Mouse (Mus musculus): Measurements from ENCODE around the gene Tshz3. TPM values are rescaled to one million over a fixed set of nuclear protein-coding genes. Genes with fewer than 3 reads are reported as not detected.

Gene Tshz3
- polyA plus RNA-seq, 1 experiment, result 1.5 TPM

DNA sequence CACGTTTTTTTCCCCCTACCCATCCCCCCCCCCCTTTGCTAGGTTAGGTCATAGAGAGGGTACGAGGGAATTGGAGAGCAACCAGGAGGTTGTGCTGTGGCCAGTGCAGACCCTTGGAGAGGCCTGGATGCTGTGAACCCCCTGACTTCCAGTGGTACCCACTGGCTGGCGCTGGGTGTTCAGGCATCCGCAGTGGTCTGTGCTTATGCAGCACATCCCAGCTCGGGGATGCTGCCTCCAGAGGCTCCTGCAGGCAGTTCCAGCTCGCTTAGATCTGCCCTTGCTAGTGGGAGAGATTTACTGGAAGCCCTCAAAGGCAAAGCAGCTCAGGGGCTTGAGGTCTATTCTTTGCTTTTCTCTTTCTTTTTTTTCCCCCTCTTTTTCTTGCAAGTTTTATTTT, 19.3 kb downstream of the Tshz3 start:
- H3K27ac ChIP-seq (ENCODE audit: insufficient read depth, low read depth, low read length), result no peak overlapping the region
- H3K4me1 ChIP-seq (ENCODE audit: control insufficient read depth, insufficient read depth, low read length), result no peaks in the 10 kb centered on the region
- DNase-seq, result no peak
- no peaks in the 10 kb centered on the region for H3K27me3 ChIP-seq (replicated peaks; ENCODE audit: control insufficient read depth, insufficient read depth, low read length)
- H3K4me3 ChIP-seq (ENCODE audit: insufficient read depth, low read depth, low read length), result no peak overlapping the region
- H3K36me3 ChIP-seq (ENCODE audit: control insufficient read depth, insufficient read depth, low read length), result no peaks in the 10 kb centered on the region
- TF ChIP-seq POLR2A (IDR thresholded peaks at IDR 0.05; ENCODE audit: low read depth, low read length), result no peak
- TF ChIP-seq CTCF (conservative IDR thresholded peaks at IDR 0.05; ENCODE audit: insufficient read depth, insufficient read length, low read depth, low read length), result no peak
- 41% methylated on average over 6 of the region's 6 CpGs for WGBS

DNA sequence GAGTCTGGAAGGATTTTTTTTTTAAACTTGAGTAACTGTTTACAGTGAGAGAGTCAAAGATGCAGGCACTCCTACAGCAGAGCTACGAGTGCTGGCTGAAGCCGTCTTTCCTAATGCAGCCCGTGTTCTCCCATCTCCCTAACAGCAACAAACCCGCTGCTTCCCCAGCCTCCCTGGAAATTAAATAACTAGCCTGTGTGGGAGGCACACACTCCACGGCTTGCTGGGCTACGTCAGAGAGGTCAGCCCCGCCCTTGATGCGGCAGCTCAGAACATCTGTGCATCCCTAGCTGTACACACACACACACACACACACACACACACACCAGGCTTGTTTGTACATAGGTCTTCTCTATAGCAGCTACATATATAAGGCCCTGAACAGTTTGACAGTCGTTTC, 22.9 kb downstream of the Tshz3 start:
- no peaks in the 10 kb centered on the region for H3K4me1 ChIP-seq (ENCODE audit: control insufficient read depth, insufficient read depth, low read length)
- H3K4me3 ChIP-seq (ENCODE audit: insufficient read depth, low read depth, low read length), result no peak overlapping the region
- WGBS, result 31% methylated on average over 9 of the region's 9 CpGs
- no peaks in the 10 kb centered on the region for H3K27me3 ChIP-seq (replicated peaks; ENCODE audit: control insufficient read depth, insufficient read depth, low read length)
- no peak for DNase-seq
- no peaks in the 10 kb centered on the region for H3K36me3 ChIP-seq (ENCODE audit: control insufficient read depth, insufficient read depth, low read length)
- H3K27ac ChIP-seq (ENCODE audit: insufficient read depth, low read depth, low read length), result no peak overlapping the region
- TF ChIP-seq POLR2A (IDR thresholded peaks at IDR 0.05; ENCODE audit: low read depth, low read length) (no peak), CTCF (conservative IDR thresholded peaks at IDR 0.05; ENCODE audit: insufficient read depth, insufficient read length, low read depth, low read length) (no peak)

DNA sequence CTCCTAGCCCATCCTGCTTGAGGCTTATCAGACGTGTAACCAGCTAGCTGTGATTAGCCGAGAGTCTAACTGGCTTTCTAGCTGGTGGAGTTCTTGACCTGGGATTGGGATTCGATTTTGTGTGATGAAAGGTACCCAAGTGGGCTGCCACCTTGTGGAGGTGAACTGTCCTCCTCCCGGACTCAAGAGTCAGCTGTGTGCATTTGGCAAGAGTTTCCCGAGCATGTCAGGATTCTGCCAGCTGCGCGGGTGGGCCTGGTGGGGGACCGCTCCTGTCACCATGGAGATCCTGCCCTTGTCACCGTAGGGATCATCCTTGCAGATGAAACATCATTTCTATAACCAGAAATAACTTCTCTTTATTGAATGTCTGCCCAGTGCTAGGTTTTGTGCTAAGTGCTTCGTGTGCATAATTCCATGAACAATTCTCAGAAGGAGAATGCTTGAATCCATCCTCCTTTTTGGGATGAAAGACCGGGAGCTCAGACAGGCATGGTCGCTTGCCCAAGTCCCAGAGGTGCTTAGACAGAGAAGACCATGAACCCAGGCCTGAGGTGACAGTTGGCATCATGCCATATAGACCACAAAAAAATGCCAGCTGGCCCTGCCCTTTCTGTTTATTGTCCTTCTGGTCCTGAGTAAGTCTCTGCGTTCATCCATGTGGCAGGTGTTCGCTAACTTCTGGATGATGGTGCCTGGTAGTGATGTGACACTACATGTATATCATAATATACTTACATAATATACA, 38.6 kb downstream of the Tshz3 start:
- WGBS, result 74% methylated on average over 14 of the region's 14 CpGs
- Histone ChIP-seq H3K27ac (ENCODE audit: insufficient read depth, low read depth, low read length) (no peak overlapping the region), H3K36me3 (ENCODE audit: control insufficient read depth, insufficient read depth, low read length) (no peaks in the 10 kb centered on the region), H3K27me3 (replicated peaks; ENCODE audit: control insufficient read depth, insufficient read depth, low read length) (no peaks in the 10 kb centered on the region), H3K4me3 (ENCODE audit: insufficient read depth, low read depth, low read length) (no peak overlapping the region), H3K4me1 (ENCODE audit: control insufficient read depth, insufficient read depth, low read length) (no peaks in the 10 kb centered on the region)
- no peak for TF ChIP-seq CTCF (conservative IDR thresholded peaks at IDR 0.05; ENCODE audit: insufficient read depth, insufficient read length, low read depth, low read length)
- no peak for TF ChIP-seq POLR2A (IDR thresholded peaks at IDR 0.05; ENCODE audit: low read depth, low read length)
- no peak for DNase-seq

DNA sequence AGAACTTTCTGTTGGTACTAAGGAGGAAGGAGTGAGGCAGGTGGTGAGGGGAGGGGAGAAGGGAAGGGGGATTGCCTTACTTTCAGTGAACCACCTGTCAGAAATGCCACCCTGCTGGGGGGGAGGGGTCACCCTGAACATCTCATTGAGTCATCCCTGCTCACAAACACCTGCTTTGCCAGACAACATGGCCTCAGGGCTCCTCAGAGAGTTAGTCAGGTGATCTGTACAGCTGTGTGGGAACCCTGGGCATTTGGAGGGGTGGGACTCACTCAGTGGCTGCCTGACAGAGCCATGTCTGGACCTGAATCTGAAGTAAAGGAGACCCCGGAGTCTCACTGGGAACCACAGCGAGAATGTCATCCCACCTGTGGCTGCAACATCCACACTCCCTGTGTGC, 53.6 kb downstream of the Tshz3 start:
- no peak overlapping the region for H3K27ac ChIP-seq (ENCODE audit: insufficient read depth, low read depth, low read length)
- no peaks in the 10 kb centered on the region for H3K27me3 ChIP-seq (replicated peaks; ENCODE audit: control insufficient read depth, insufficient read depth, low read length)
- 93% methylated on average over 2 of the region's 2 CpGs for WGBS
- TF ChIP-seq POLR2A (IDR thresholded peaks at IDR 0.05; ENCODE audit: low read depth, low read length) (no peak), CTCF (conservative IDR thresholded peaks at IDR 0.05; ENCODE audit: insufficient read depth, insufficient read length, low read depth, low read length) (no peak)
- H3K4me1 ChIP-seq (ENCODE audit: control insufficient read depth, insufficient read depth, low read length), result no peaks in the 10 kb centered on the region
- no peak for DNase-seq
- H3K36me3 ChIP-seq (ENCODE audit: control insufficient read depth, insufficient read depth, low read length), result no peaks in the 10 kb centered on the region
- H3K4me3 ChIP-seq (ENCODE audit: insufficient read depth, low read depth, low read length), result no peak overlapping the region

DNA sequence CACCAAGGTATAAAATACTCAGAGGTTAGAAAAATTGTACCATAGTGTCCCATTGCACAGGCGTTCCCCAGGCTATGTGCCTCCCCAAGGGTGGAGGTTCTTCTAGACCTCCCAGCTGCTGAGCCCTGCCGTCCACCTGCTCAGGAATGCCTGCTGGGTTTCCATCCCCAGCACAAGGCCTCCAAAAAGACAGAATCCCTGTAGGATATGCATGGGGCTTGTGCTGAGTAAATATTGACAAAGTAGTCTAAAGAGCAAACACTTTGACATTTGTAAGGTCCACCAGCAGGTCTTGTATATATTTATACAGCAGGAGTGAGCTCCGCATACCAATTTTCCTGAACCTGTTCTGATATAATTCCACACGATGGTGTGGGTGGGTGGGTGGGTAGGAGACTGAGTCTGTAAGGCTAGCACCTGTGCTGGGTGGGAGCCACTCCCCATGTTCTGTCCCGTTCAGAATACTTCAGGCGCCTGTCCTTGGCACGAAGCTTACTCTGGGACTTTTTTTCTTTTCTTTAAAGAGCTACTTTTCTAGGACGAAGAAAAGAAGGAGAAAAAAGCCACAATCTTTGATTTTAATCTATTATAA, 69.7 kb downstream of the Tshz3 start:
- H3K27ac ChIP-seq (ENCODE audit: insufficient read depth, low read depth, low read length), result no peak overlapping the region
- H3K27me3 ChIP-seq (replicated peaks; ENCODE audit: control insufficient read depth, insufficient read depth, low read length), result no peaks in the 10 kb centered on the region
- H3K4me1 ChIP-seq (ENCODE audit: control insufficient read depth, insufficient read depth, low read length), result no peaks in the 10 kb centered on the region
- H3K36me3 ChIP-seq (ENCODE audit: control insufficient read depth, insufficient read depth, low read length), result no peaks in the 10 kb centered on the region
- 89% methylated on average over 8 of the region's 8 CpGs for WGBS
- TF ChIP-seq CTCF (conservative IDR thresholded peaks at IDR 0.05; ENCODE audit: insufficient read depth, insufficient read length, low read depth, low read length) (no peak), POLR2A (IDR thresholded peaks at IDR 0.05; ENCODE audit: low read depth, low read length) (no peak)
- DNase-seq, result no peak
- no peak overlapping the region for H3K4me3 ChIP-seq (ENCODE audit: insufficient read depth, low read depth, low read length)

DNA sequence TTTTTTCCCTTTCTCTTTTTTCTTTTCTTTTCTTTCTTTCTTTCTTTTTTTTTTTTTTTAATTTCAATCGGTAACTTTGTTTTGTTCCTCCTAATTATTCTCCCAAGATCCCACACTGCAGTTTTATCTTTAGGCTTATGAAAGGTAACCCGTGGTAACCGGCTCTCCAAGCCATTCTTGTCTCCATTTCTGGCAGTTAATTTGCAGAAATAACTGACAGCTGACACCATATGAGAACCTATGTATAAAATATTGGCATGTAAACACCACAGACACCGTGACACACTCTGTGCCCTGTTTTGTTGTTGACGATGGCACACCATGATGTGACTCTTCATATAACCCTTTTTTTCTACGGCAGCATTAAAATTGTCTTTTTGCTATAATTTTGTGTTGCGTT, 75.2 kb downstream of the Tshz3 start:
- 87% methylated on average over 7 of the region's 7 CpGs for WGBS
- H3K27me3 ChIP-seq (replicated peaks; ENCODE audit: control insufficient read depth, insufficient read depth, low read length), result no peaks in the 10 kb centered on the region

DNA sequence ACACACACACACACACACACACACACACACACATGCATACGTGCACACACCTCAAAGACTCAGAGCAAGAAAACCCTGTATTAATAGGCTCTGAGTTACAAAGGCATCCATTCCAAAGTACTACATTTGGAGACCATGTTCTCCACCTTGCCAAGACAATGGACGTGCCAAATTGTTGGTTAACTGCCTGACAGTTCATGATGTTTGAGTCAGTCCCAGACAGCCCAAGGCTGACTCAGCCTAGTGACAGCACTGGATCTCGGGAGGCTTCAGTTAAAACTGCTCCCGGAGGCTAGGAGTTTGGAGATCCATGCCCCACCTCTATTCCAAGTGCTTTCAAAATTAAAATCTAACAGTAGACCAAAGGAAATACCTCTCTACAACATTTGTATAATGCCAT, 79.0 kb downstream of the Tshz3 start:
- Histone ChIP-seq H3K27me3 (replicated peaks; ENCODE audit: control insufficient read depth, insufficient read depth, low read length) (no peaks in the 10 kb centered on the region), H3K4me1 (ENCODE audit: control insufficient read depth, insufficient read depth, low read length) (no peaks in the 10 kb centered on the region), H3K36me3 (ENCODE audit: control insufficient read depth, insufficient read depth, low read length) (no peaks in the 10 kb centered on the region), H3K4me3 (ENCODE audit: insufficient read depth, low read depth, low read length) (no peak overlapping the region), H3K27ac (ENCODE audit: insufficient read depth, low read depth, low read length) (no peak overlapping the region)
- TF ChIP-seq POLR2A (IDR thresholded peaks at IDR 0.05; ENCODE audit: low read depth, low read length) (no peak), CTCF (conservative IDR thresholded peaks at IDR 0.05; ENCODE audit: insufficient read depth, insufficient read length, low read depth, low read length) (no peak)
- 82% methylated on average over 4 of the region's 4 CpGs for WGBS
- DNase-seq, result no peak

More for the DNA sequence above, 75.2 kb downstream of the Tshz3 start:
- Histone ChIP-seq H3K36me3 (ENCODE audit: control insufficient read depth, insufficient read depth, low read length) (no peaks in the 10 kb centered on the region), H3K27ac (ENCODE audit: insufficient read depth, low read depth, low read length) (no peak overlapping the region), H3K4me1 (ENCODE audit: control insufficient read depth, insufficient read depth, low read length) (no peaks in the 10 kb centered on the region), H3K4me3 (ENCODE audit: insufficient read depth, low read depth, low read length) (no peak overlapping the region)
- TF ChIP-seq CTCF (conservative IDR thresholded peaks at IDR 0.05; ENCODE audit: insufficient read depth, insufficient read length, low read depth, low read length) (no peak), POLR2A (IDR thresholded peaks at IDR 0.05; ENCODE audit: low read depth, low read length) (no peak)
- no peak for DNase-seq
